Mouse (Mus musculus): ENCODE results near the gene Lgr5. TPM values are rescaled to one million over a fixed set of nuclear protein-coding genes. Genes with fewer than 3 reads are reported as not detected.

Lgr5 gene
- polyA plus RNA-seq, 1 experiment from 2014 or later, result 3.7 TPM

- H3K36me3 ChIP-seq (ENCODE audit: insufficient read depth, low read length), result no peaks in the 10 kb centered on the region
- H3K27me3 ChIP-seq (ENCODE audit: insufficient read depth, low read length), result no peaks in the 10 kb centered on the region
- no peak overlapping the region for H3K27ac ChIP-seq
- WGBS, result 41% methylated on average over 12 of the region's 12 CpGs
- no peaks in the 10 kb centered on the region for H3K9me3 ChIP-seq (replicated peaks; ENCODE audit: low read length)
- peak; percentile 13 for DNase-seq (ENCODE audit: low spot score)
- no peak overlapping the region for H3K4me3 ChIP-seq (replicated peaks; ENCODE audit: low read depth, low read length)
- no peaks in the 10 kb centered on the region; the same call in 1 of the 2 replicates for H3K4me1 ChIP-seq (replicated peaks; ENCODE audit: insufficient read depth, low read length)
- TF ChIP-seq CTCF (IDR thresholded peaks at IDR 0.05; ENCODE audit: low read depth), result no peak
- H3K9ac ChIP-seq (ENCODE audit: low read depth, low read length), result no peak overlapping the region
- peak overlapping the region; percentile 16 for H3K4me2 ChIP-seq (ENCODE audit: low read length)
- ATAC-seq (replicated peaks; ENCODE audit: low FRiP score, low read depth), result no peak
Observed at GRCm38 (mm10) chr10:115492956-115493777, 94.4 kb downstream of the Lgr5 start.

- Histone ChIP-seq H3K4me1 (replicated peaks; ENCODE audit: insufficient read depth, low read length) (no peaks in the 10 kb centered on the region; the same call in 1 of the 2 replicates), H3K27ac (no peak overlapping the region), H3K4me2 (ENCODE audit: low read length) (no peak overlapping the region), H3K9ac (ENCODE audit: low read depth, low read length) (no peak overlapping the region), H3K9me3 (replicated peaks; ENCODE audit: low read length) (no peaks in the 10 kb centered on the region), H3K4me3 (replicated peaks; ENCODE audit: low read depth, low read length) (no peak overlapping the region), H3K27me3 (ENCODE audit: insufficient read depth, low read length) (no peaks in the 10 kb centered on the region), H3K36me3 (ENCODE audit: insufficient read depth, low read length) (no peaks in the 10 kb centered on the region)
- WGBS, result 90% methylated on average over 7 of the region's 7 CpGs
- ATAC-seq (replicated peaks; ENCODE audit: low FRiP score, low read depth) (no peak), DNase-seq (ENCODE audit: low spot score) (no peak)
- no peak for TF ChIP-seq CTCF (IDR thresholded peaks at IDR 0.05; ENCODE audit: low read depth)
Observed at GRCm38 (mm10) chr10:115491803-115492510, 95.6 kb downstream of the Lgr5 start.

DNA sequence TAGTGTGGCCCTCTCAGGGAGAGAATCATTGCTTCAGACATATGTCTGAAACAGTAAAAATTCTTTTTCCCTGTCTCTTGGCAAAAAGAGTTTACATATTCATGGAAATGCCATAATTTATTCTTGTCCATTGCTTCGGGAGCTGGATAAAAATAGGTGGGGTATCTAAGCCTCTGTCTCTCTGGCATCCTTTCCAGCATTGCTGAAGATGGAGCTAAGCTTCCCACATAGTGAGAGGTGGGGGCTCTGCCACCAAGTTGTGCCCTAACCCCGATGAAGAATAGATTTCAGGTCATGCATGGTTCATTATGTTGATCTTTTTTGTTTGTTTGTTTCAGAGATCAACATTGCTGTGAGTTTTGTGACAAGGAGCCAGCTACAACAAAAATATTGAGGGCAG lies 102.0 kb downstream of the Lgr5 start:
- DNase-seq (ENCODE audit: low spot score) (no peak), ATAC-seq (replicated peaks; ENCODE audit: low FRiP score, low read depth) (no peak)
- WGBS, result 82% methylated on average over 2 of the region's 2 CpGs

GRCm38 (mm10) chr10:115484660-115485059 lies 102.9 kb downstream of the Lgr5 start:
- Histone ChIP-seq H3K27ac (no peak overlapping the region), H3K4me3 (replicated peaks; ENCODE audit: low read depth, low read length) (no peak overlapping the region), H3K4me2 (ENCODE audit: low read length) (no peak overlapping the region), H3K9me3 (replicated peaks; ENCODE audit: low read length) (no peaks in the 10 kb centered on the region), H3K36me3 (ENCODE audit: insufficient read depth, low read length) (no peaks in the 10 kb centered on the region), H3K27me3 (ENCODE audit: insufficient read depth, low read length) (no peaks in the 10 kb centered on the region), H3K9ac (ENCODE audit: low read depth, low read length) (no peak overlapping the region), H3K4me1 (replicated peaks; ENCODE audit: insufficient read depth, low read length) (no peaks in the 10 kb centered on the region)
- DNase-seq (ENCODE audit: low spot score) (no peak), ATAC-seq (replicated peaks; ENCODE audit: low FRiP score, low read depth) (no peak)
- 63% methylated on average over 3 of the region's 3 CpGs for WGBS
- no peak for TF ChIP-seq CTCF (IDR thresholded peaks at IDR 0.05; ENCODE audit: low read depth)

More for the DNA sequence above, 102.0 kb downstream of the Lgr5 start:
- H3K4me1 ChIP-seq (replicated peaks; ENCODE audit: insufficient read depth, low read length), result no peaks in the 10 kb centered on the region
- no peak for TF ChIP-seq CTCF (IDR thresholded peaks at IDR 0.05; ENCODE audit: low read depth)
- no peak overlapping the region for H3K27ac ChIP-seq
- no peak overlapping the region for H3K4me3 ChIP-seq (replicated peaks; ENCODE audit: low read depth, low read length)
- no peaks in the 10 kb centered on the region for H3K36me3 ChIP-seq (ENCODE audit: insufficient read depth, low read length)
- H3K27me3 ChIP-seq (ENCODE audit: insufficient read depth, low read length), result no peaks in the 10 kb centered on the region
- H3K4me2 ChIP-seq (ENCODE audit: low read length), result no peak overlapping the region
- H3K9me3 ChIP-seq (replicated peaks; ENCODE audit: low read length), result no peaks in the 10 kb centered on the region
- no peak overlapping the region for H3K9ac ChIP-seq (ENCODE audit: low read depth, low read length)

DNA sequence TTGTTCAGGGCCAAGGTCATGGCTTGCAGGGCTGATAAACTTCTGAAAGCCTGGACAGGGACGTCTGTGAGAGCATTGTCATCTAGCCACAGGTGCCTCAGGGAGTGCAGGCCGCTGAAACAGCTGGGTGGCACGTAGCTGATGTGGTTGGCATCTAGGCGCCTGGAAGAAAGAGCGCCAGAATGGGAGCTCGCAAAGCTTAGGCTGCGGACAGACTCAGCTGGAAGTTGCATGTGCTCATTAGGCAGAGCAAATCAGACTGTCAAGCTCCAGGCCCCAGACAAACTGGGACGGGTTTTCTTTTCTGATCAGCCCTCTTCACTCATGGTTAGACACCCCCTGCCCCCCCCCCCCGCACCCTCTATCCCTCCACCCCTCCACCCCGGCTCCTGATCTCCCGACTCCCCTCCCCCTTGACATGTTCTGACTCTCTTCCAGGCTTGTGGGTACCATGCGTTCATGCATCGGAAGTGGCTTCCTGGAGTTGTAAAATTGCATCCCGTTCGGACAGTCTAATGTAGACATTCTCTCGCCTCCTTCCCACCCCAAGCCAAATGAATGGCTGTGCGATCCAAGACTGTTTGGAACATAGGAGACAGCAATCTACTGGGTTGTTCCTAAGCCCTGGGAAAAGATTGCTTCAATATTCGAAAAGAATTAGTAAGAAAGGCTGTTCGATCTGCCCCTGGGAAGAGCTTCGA lies 109.0 kb downstream of the Lgr5 start:
- Histone ChIP-seq H3K9me3 (replicated peaks; ENCODE audit: low read length) (no peaks in the 10 kb centered on the region), H3K36me3 (ENCODE audit: insufficient read depth, low read length) (no peaks in the 10 kb centered on the region), H3K4me3 (replicated peaks; ENCODE audit: low read depth, low read length) (peak overlapping the region; percentile 6), H3K27me3 (ENCODE audit: insufficient read depth, low read length) (no peaks in the 10 kb centered on the region), H3K27ac (no peak overlapping the region), H3K4me1 (replicated peaks; ENCODE audit: insufficient read depth, low read length) (peaks cover 8% of the 10 kb centered on the region; the same call in 1 of the 2 replicates), H3K4me2 (ENCODE audit: low read length) (peak overlapping the region; percentile 44), H3K9ac (ENCODE audit: low read depth, low read length) (no peak overlapping the region)
- 7% methylated on average over 20 of the region's 20 CpGs for WGBS
- DNase-seq (ENCODE audit: low spot score), result peak; percentile 46
- no peak for TF ChIP-seq CTCF (IDR thresholded peaks at IDR 0.05; ENCODE audit: low read depth)
- 0 out of 2 replicates have a peak, but pooled peaks have one; percentile 25 for ATAC-seq (replicated peaks; ENCODE audit: low FRiP score, low read depth)

GRCm38 (mm10) chr10:115476506-115476905 lies 111.1 kb downstream of the Lgr5 start:
- ATAC-seq (replicated peaks; ENCODE audit: low FRiP score, low read depth), result no peak
- Histone ChIP-seq H3K4me2 (ENCODE audit: low read length) (no peak overlapping the region), H3K36me3 (ENCODE audit: insufficient read depth, low read length) (no peaks in the 10 kb centered on the region), H3K4me1 (replicated peaks; ENCODE audit: insufficient read depth, low read length) (peaks cover 8% of the 10 kb centered on the region; the same call in 1 of the 2 replicates), H3K4me3 (replicated peaks; ENCODE audit: low read depth, low read length) (no peak overlapping the region), H3K27me3 (ENCODE audit: insufficient read depth, low read length) (no peaks in the 10 kb centered on the region), H3K9ac (ENCODE audit: low read depth, low read length) (no peak overlapping the region), H3K9me3 (replicated peaks; ENCODE audit: low read length) (no peaks in the 10 kb centered on the region), H3K27ac (no peak overlapping the region)
- 90% methylated on average over 9 of the region's 9 CpGs for WGBS
- TF ChIP-seq CTCF (IDR thresholded peaks at IDR 0.05; ENCODE audit: low read depth), result no peak
- DNase-seq (ENCODE audit: low spot score), result no peak

Measured in kidney, postnatal 0 days (tissue).